Mouse (Mus musculus): ENCODE measurements around the gene Dpysl5.
A peak's percentile ranks its signal among the peaks of the same experiment; 100 is the strongest.

Dpysl5 gene

DNA sequence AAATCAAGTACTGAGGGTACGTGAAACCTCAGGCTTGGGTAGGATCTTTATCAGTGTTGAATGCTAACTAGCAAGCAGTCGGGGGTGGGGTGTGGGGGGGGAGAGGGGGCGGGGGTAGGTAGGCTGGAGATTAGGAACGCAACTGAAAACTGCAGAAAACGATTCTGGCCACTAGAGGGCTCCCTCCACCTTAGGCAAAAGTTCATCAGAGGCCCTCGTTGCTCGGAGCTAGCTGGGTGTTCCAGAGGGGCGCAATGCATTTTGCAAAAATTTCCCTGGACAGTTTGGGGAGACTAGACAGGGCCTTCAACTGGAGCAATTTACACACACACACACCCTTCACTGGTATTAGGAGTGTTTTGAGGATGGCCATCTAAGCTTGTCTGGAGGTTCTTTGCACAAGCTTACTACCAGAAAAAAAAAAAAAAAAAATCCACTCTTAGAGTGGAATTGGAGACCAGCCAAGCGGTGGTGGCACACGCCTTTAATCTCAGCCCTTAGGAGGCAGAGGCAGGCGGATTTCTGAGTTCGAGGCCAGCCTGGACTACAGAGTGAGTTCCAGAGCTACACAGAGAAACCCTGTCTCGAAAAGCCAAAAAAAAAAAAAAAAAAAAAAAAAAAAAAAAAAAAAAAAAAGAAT, 1.5 kb upstream of the Dpysl5 start:
- peak; percentile 75 for DNase-seq (ENCODE audit: low read depth)

DNA sequence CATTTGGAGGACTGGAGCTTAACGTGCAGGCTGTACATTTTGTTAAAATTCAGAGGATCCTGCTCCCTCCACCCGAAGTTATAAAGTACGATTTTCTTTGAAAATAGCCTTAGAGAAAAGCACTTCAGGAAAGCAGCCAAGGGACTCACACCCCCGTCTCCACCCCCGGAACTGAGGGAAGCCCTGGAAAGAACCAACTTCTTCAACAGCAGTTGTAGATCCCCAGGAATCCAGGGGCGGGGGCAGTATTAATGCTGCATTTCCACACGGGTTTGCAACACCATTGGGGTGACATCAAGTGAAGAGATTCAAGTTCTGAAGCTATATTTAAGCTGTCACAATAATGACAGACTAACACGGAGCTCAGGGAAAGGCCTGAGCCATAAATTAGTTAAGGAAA, 878 bp upstream of the Dpysl5 start:
- no peak for DNase-seq (ENCODE audit: low read depth)

DNA sequence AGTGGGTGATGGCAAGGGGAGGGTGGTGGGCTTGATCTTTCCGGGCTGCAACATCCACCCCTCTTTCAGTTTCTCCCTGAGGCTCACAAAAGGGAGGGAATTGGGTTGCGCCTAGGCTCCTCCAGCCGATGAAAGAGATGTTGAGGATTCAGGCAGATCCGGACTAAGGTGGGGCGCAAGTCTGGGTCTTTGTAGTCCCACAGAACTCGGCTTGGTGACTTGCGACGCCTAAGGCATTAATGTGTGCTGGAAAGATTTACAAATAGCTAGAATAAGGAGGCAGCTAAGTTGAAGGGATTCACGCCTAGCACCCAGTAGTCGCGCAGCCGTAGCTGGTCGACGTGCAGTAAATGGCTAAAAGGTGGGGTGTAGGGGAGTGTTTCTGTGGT, 632 bp downstream of the Dpysl5 start:
- no peak for DNase-seq (ENCODE audit: low read depth)

DNA sequence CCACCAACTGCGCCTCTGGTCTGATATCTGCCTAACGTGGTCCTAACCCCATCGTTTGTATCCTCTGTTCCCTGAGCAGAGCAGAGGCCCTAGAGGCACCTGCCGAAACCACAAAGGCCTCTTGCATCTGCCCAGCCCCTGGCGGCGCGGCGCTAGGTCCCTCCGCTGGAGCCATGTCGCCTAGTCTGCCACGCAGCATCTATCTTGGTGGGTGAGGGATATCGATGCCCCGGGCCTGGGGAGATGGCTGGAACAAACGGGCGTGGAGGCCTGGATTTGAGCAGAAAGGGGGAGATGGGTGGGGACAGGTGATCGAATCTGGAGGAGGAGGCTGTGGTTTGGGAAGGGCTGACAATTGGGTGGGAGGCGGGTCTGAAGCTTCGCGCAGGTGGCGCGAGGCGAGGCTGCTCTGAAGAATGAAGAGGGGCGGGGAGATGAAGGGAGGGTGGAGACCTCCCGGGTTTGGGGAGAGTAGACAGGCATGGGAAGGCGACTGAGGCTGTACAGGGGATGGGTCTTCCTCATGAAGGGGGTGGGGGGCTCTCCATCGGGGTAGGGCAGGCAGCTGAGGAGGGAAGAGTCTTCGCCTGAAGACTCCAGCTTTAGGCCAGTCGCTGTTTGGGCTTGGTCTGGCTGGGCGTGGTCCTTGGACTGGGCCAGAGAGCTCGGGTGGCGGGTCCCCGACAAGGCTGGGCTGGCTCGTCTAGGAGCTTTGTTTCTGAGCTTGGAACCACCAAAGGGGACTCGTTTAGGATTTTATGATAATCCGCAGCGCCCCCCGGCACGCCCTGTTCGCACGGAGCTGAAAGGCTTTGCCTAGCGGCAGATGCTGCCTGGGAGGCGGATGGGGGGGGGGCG, 1.3 kb downstream of the Dpysl5 start:
- no peak for DNase-seq (ENCODE audit: low read depth)

DNA sequence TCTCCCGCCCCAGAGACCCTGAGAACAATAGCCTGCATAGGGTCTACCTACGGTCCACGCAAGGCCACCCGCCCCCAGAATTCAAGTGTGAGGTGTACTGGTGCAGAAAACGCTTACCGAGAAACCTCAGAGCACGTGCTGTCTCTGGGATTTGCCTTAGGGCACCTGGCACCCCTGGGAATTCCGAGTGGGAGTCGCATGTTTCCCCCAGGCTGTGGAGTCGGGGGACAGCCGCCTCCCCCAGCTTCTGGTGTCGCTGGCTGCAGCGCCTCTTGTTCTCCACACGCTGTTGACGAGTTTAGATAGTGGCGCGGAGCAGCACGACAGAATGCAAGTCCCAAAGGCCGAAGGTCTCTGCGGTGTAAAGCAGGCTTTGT, 1.9 kb downstream of the Dpysl5 start:
- no peak for DNase-seq (ENCODE audit: low read depth)

DNA sequence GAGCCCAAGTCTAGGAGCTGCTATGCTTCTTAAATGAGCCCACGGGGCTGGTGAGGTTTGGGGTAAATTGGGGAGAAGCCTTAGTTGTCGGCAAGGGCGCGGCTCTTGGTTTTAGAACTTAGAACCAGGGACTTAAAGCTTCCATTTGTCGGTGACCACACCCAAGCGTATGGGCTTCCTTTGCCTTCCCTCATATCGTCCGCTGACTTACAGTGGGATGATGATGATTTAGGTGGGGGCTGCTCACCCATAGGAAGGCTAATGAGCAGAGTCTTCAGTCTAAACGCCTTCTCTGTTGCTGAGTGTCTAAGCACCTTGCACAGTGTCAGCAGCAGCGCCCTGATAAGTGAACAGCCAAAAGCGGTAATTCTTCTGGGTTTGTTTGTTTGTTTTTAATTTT, 2.3 kb downstream of the Dpysl5 start:
- DNase-seq (ENCODE audit: low read depth) = no peak

DNA sequence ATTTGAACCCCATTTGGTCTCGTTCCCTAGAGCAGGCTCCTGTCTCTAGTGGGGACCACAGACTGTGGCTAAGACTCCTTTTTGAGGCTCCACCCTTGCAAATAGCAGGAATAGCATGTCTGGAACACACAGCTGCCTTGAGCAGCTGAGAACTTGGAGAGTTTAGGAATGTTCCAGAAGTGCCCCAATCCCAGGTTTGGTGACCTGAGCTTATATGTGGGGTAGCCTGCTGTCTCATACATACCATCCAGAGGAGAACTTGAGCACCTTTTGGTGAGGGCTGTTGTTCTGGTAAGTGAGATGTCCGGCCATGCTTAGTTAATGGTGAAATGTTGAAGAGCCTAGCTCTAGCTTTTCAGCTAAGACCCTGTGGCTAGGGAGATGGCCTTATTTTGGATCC, 4.9 kb downstream of the Dpysl5 start:
- no peak for DNase-seq (ENCODE audit: low read depth)

DNA sequence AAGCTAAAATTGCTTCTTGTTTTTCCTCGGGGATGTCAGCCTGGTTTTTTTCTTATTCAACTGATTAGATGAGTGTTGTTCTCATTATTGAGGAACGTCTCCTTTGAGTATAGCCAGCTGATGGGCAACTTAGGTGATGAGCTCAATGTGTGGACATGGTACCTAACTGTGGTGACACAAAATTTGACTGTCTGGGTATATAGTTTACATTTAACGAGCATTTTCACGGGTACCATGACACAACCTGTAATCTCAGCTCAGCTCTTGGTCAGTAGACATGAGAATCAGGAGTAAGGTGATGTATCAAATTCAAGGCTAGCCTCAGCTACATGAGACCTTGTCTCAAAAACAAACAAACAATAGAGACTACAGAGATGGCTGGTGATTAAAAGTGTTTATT, 6.1 kb downstream of the Dpysl5 start:
- DNase-seq (ENCODE audit: low read depth) = no peak

DNA sequence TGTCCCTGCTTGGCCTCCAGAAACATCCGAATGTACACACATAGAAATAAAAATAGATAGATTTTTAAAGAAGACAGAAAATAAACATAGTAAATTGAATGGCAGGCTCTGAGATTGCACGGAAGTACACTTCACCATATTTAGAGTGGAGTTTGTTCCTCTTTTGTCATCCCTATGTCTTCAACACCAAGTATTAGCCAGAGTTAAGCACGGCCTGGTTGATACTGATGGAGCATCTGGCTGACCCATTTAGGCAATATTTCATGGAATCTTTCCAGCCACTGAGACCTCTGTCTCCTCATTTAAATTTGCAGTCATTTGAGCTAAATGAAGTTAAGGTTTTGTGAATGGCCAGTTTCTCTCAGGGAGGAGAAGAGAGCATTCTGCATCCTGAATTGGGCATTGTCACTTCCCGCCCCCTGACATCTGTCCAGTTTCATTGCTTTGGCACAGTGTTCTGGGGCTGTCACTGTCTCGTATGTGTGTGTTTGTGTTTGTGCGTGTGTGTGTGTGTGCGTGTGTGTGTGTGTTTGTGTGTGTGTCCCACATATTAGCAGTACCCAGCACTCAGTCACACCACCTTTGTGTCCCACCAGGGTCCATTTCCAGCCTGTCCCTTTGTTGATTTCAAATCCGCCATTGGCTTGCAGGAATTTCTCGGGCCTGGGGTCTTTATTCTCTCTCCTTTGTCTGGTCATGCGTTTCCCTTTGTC, 6.8 kb downstream of the Dpysl5 start:
- no peak for DNase-seq (ENCODE audit: low read depth)

DNA sequence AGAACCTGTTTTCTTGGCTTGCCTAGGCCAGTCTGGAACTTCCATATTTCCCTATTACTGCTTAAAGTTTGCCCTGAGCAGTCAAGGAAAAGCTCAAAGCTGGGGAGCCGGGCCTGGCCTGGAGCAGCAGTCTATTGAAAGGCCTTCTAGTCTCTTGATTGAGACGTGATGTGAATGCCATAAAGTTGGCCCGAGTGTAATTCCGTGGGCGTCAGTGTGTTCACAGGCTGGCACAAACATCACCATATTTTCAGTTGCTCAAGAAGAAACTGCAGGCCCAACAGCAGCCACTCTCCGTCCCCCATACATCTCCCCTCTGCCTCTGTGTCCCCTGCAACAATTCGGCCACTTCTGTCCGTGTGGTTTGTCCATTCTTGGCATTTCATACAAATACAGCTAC, 10.6 kb downstream of the Dpysl5 start:
- no peak for DNase-seq (ENCODE audit: low read depth)

DNA sequence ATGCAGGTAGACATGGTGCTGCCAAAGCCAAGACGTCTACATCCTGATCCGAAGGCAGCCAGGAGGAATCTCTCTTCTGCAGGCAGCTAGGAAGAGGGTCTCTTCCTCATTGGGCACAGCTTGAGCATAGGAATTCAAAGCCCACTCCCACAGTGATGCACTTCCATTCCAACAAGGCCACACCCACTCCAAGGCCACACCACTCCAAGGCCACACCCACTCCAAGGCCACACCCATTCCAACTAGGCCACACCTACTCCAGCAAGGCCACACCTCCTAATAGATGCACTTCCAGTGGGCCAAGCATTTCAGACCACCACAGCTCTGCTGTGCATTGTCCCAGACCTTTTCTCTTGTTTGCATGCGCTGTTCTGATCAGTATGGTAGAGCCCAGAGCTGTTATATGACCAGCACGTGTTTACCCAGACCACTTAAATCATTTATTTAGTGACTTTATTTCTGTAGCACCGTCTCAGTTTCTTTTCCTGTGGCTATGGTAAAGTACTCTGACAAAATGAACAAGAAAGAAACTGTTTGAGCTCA, 14.9 kb downstream of the Dpysl5 start:
- DNase-seq (ENCODE audit: low read depth) = no peak

DNA sequence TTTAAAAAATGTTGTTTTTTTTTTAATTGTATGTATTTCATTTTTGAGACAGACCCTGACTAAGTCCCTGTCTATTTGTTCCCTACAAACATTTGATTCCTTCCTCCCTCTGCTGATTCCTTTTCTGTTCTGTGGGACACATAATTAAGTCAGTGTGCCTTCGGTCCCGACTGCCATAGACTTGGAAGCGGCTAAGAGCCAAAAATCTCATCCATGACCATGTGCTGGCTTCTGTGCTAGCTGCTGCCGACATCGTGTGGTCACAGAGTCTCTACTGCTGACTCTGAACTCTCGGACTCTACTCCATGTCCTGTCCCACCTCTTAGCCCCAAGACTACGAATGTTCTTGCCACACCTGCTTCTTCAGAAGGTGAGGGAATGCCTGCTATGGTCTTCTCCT, 21.1 kb downstream of the Dpysl5 start:
- DNase-seq (ENCODE audit: low read depth) = no peak

DNA sequence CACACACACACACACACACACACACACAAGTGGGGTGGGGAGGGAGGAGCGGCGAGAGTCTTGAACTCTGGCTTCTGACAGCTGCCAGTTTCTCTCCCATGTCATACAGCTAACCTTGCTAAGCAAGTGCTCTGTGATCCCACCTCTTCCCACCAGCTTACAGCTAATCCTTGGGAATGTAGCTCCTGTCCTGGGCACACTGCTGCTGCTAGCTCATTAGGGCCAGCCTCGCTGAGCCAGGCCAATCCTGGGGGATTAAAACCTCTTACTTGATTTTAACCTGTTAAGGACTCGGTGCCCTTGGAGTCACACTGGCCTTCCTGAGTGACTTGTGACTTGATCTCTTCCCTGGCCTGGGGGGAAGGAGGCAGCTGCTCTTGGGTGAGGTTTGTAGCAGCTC, 23.3 kb downstream of the Dpysl5 start:
- no peak for DNase-seq (ENCODE audit: low read depth)

DNA sequence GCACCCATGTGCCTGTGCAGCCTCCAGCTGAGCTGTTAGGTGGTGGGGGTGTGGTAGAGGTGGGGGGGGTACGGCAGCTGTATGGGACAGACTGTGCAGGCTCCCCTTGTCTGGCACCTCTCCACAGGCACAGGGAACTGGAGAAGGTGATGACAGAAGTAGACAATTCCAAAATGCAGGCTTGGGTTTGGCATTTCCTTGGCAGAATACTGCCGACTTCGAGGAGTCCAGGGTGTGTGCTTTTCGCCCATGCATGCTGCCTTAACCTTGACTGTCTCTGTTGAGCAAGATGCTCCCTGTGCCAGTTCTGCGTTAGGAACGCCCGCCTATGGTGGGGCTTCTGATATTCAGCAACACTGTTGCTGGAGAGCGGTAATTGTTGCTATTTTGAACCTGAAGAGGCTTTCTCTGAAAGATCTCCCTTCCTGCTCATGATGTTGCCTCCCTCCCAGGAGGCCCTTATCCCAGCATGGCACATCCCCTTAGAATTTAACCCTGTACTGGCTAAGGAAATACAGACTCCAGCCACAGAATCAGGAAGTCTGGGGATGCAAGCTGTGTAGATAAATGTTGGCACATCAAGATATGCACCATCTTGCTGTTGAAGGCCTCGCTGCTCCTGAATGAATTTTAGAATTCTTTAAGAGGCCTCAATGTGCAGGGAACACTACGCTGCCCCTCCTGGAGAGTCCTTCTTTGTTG, 26.9 kb downstream of the Dpysl5 start:
- DNase-seq (ENCODE audit: low read depth) = no peak

DNA sequence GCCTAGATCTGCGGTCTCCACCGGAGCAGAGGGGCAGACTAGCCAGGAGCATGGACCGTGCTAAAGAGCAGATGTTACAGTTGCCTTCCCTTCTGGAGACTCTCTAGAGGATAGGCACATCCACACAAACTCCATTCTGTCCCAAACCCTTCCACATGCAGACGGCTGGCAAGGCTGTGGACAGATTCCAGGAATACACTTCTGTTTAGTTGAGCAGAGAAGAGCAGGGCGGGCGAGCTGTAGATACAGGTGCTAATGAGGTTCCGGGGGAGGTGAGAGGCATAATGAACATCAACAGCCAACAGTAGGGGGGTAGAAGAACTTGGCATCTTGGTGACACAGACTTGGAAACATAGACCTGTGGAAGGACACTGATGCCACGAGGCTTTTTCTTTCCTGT, 28.2 kb downstream of the Dpysl5 start:
- DNase-seq (ENCODE audit: low read depth) = no peak

DNA sequence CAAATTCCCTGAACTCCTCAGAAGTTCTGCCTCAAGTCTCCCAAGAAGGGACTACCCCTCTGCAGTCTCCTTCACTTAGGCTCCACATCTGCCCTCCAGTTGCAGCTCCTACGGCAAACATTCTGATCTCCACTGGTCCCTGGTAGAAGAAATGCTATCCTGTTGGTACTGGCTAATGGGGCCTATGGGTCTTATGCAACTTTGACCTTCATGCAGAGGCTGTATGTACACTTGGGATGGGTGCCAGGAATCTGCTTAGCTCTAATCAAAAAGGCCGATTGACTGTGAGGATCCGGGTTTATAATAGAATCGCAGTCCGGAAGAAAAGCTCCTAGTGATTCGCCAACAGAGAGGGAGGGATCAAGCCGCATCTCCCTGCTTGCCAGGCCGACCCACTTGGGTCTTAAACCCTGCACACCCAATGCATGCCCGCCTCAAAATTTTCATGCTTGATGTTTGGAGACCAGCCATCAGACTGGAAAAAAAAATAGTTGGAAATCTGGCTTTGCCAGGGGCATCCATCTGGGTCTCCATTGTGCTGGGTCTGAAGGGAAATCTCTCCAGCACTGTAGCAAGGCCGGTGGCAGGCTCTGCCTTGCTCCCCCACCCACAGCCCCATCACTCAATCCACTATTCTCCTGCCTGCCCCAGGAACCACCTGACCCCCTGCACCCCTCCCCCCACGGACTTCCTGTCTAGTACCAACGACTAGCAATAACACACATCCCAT, 38.4 kb downstream of the Dpysl5 start:
- no peak for DNase-seq (ENCODE audit: low read depth)

DNA sequence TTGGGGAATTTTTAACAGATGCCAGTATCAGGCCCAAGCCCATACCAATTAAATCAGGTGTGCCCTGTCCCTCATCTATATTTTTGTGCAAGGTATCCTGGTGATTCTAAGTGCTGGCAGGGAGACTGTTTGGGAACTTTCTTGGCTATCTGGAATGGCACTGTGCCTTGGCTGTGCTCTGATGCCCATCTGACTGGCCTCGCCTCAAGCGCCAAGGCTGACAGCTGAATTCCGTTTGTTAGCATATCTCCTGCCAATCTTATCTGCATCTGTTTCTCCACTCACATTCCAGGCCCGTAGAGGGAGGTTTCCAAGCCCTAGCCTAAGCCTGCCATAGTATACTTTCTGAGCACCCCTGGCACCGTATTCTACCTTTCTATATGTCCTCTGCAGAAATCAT, 39.7 kb downstream of the Dpysl5 start:
- no peak for DNase-seq (ENCODE audit: low read depth)

DNA sequence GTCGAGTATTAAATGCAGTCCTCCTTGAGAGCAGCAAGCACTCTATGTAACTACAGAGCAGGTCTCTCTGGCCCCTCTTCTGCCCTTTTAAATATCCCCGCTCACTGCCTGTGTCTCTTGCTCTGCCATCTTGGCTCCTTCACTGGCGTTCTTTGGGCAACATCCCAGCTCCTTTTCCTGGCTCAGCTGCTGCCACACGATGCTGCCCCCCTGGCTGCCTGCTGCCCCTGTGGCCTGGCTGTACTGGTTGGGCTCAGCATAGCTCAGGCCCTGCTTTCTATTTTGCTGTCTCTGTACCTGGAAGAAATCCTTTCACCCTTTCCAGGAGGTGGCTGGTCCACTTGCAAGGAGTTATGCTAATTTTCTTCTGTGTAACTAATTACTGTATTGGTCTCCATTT, 41.8 kb downstream of the Dpysl5 start:
- DNase-seq (ENCODE audit: low read depth) = no peak

DNA sequence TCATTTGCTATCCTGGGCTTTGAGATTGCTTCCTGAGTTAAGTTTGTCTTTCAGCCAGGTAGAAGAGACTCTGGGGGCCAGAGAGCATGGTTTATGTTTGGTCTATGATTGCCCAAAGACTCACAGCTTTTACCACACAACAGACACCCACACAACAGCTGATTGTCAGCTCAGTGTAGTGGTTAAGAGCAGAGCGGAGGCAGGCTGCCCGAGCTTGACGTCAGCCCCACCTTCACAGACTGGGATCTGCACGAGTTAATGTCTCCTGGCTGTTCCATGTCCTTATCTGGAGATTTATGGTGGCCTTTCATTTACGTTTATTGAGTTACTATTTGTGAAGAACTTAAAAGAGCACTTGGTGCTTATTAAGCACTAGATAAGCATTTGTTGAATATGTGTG, 43.9 kb downstream of the Dpysl5 start:
- no peak for DNase-seq (ENCODE audit: low read depth)

DNA sequence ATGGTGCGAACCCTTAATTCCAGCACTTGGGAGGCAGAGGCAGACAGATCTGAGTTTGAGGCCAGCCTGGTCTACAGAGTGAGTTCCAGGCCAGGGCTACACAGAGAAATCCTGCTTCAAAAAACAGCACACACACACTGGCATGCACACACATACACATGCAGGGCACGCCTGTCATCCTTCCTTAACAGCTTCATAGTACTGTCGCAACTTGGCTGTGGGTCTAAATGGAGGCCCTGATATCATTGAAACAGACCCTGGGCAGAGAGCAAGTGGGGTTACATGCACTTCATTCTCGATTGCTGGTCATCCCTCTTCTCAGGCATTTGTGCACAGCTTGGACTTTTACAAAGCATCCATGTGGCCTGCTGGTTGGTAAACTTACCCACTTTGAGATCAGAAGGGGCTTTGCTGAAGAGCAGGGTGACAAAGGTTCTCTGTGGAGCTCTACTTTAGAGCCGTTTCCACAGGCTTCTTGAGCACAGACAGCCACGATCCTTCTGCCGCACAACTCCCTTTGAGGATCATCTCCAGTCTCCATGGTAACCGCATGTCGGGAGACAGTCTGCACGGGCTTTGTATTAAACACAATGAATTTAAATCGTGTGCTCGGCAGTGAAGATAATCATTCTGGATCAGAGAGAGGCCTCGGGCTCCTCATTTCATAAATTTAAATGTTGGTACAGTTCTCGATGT, 51.6 kb downstream of the Dpysl5 start:
- DNase-seq (ENCODE audit: low read depth) = no peak

DNA sequence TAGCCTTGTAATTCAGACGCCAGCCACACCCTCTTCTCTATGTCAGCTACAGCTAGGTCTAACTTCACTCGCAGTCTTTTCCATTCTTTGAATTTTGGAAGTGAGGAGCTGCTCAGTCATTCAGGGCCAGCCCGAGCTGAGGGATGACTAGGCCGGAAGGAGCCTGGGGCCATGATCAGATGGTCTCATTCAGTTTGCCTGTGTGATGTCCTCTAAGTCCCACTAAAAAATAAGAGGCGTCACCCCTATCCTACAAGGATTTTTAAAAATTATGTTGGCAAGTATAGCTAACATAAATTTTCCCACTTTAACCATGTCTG, 52.1 kb downstream of the Dpysl5 start:
- DNase-seq (ENCODE audit: low read depth) = no peak

Data from c-Kit-positive CD71-negative TER-119-negative erythroid progenitor cells, embryonic 14.5 days (primary cell).